Mouse (Mus musculus): Measurements from ENCODE around the gene Crtac1.

Gene Crtac1

DNA sequence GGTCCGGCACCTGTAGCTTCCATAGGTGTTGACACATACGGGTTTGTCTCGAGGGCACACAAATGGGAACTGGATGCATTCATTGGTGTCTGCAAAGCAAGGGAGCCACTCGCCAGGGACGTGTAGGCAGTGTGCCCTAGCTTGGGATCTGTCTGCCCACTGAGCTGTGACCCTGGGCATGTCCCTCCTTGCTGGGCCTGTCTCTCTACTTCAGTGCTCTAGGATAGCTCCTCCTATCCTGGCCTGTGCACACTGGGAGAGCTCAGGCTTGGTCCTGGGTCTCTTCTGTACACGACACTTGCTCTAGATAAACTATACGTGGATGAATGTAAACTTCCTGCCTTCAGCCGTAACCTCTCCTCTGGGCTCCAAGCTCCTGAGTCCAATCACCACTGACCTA lies 147.4 kb downstream of the Crtac1 start:
- DNase-seq (ENCODE audit: low read depth, low spot score), result no peak

GRCm38 (mm10) chr19:42279611-42280010 lies 152.0 kb downstream of the Crtac1 start:
- no peak for DNase-seq (ENCODE audit: low read depth, low spot score)

DNA sequence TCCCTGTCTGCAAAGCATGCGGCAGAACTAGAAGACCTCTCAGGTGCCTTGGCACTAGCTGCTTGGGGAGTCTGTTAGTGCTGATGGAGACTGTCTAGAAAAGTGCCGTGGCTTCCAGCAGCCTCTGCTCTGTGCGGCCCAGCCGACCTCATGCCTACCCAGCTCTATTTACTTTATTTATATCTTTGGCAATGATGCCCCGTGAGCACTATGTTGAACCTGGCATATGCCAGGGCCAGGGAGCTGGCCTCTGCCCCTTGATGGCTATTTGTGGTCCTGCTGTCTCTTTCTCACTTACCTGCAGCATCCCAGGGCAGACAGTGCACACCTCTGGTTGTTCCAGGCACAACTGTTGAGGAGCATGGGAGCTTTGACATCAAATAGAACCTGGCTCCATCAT lies 153.1 kb downstream of the Crtac1 start:
- DNase-seq (ENCODE audit: low read depth, low spot score), result no peak

DNA sequence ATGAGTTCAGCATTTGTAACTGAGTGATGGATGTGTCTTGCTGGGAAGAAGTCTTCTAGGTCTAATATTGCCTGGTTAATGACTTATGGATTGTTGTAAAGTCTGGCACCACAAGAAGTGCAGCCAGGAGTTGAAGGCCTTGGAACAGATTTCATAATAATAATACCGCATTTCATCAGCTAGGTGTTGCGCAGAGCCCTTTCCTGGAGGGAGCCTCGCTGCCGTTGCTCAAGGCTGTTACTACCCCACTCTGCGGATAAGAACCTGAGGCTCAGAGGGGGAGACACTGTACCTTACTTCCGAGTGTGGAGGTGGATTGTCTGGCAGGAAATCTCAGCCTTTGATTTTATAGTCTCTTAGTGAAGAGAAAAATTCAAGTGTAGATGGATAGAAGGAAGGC lies 154.3 kb downstream of the Crtac1 start:
- DNase-seq (ENCODE audit: low read depth, low spot score), result no peak

DNA sequence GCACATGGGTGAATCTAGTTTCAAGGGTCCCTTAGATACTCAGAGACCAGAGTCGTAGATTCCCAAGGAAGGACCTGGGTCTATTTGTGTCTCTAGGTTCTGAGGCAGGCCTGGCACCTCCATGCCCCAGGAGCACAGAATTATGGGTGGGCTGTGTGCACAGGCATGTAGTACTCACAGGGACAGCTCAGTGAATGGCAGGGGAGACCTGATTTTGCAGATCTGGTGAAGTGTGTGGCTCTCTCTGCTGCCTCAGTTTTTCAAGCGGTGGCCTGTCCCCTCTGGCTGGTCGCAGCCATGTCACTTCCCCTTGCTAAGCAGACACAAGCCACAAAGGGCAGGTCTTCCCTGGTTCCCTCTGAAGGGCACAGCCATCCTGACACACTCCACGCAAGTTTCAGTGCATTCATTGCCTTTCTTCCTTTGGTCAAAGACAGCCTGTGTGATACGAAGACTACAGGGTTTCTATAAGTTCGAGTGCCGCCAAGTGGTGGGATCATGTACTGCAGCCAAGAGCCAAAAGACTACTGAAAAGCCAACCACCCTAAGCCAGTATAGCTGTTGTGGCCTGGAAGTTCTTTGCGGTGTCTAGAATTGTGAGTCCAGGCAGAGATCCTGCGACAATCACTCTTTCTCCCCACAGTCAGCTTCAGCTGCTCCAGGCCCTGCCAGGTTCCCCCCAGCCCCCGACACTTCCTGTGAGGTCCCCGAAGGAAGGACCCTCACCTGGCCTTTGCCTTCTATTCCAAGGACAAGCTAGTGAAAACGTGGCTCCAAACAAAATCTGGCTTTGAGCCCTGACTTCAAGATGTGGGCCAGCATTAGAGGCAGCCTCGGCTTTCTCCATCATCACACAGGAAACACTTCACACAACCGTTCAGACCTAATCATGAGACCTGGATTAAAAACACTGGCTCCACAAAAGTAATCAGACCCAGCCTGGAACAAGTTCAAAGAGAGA lies 159.3 kb downstream of the Crtac1 start:
- peak; percentile 68 for DNase-seq (ENCODE audit: low read depth, low spot score)

- DNase-seq (ENCODE audit: low read depth, low spot score), result no peak
Observed at GRCm38 (mm10) chr19:42271182-42271581, 160.4 kb downstream of the Crtac1 start.

- no peak for DNase-seq (ENCODE audit: low read depth, low spot score)
Observed at GRCm38 (mm10) chr19:42270119-42270518, 161.5 kb downstream of the Crtac1 start.

DNA sequence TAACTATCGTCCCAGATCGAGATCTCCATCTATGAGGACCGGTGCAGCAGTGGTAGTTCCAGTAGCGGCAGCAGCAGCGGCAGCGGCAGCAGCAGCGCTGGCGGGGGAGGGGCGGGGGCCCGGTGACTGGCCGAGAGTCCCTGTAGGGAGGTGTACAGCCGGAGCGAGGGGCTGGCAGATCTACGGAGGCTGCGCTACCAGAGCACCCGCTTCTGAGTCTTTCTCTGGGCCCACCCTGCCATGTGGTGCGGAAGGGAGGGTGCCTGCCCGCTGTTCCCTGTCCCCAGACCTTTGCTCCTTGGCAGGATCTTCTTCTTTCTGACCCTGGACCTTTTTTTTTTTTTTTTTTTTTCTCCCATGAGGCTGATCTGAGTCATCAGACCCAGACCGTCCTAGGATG lies 163.2 kb downstream of the Crtac1 start:
- no peak for DNase-seq (ENCODE audit: low read depth, low spot score)

- no peak for DNase-seq (ENCODE audit: low read depth, low spot score)
Observed at GRCm38 (mm10) chr19:42263524-42263923, 168.1 kb downstream of the Crtac1 start.

DNA sequence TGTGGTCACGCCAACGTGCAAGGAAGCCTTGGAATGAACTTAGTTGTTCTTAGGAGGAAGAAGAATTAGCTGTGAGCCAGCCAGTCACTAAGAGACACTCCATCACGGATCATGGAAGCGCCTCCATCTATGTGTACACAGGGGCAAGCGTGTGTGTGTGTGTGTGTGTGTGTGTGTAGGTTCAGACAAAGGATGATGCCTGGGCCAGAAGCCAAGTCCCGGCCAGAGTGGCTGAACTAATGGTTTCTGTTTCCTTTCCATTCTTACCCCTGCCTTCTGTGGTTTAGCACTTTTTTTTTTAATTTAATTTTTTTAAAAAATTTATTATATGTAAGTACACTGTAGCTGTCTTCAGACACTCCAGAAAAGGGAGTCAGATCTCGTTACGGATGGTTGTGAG lies 171.1 kb downstream of the Crtac1 start:
- no peak for DNase-seq (ENCODE audit: low read depth, low spot score)

DNA sequence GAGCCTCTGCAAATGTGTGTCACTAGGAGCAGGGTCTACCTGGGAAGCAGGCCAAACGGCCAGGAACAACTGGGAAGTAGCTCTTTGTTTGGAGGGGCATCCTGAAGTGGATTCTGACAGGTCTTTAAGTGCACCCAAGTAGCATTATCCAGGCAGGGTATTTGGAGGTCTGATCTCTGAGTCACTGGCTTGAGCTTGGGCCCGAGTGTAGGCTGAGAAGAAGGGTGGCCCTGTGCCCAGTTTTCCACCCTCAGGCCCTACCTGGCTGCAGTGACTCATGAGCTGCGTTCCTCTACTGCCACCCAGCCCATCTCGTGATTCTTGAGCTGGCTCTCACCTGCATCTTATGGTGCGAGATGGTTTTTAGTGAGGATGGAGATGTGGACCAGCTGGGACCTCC lies 173.0 kb downstream of the Crtac1 start:
- DNase-seq (ENCODE audit: low read depth, low spot score), result no peak

- no peak for DNase-seq (ENCODE audit: low read depth, low spot score)
Observed at GRCm38 (mm10) chr19:42258031-42258430, 173.6 kb downstream of the Crtac1 start.

DNA sequence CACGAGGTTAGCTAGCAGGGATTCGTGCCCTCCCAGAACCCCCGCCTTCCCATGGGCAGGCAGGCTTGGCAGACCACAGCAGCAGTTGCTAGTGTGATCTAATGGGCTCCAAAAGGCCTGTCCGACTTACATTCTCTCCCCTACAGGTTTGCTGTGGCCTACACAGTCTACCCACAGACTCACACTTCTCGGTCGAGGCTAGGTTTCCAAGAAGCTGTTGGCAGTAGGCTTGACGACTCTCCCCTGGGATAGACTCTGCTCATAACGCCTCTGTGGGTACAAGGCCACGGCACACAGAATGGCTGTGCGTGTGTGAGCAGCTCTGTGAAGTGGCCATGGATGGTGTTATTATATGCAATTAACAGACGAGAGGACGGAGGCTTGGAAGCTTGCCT lies 174.3 kb downstream of the Crtac1 start:
- no peak for DNase-seq (ENCODE audit: low read depth, low spot score)

GRCm38 (mm10) chr19:42256611-42257240 lies 174.9 kb downstream of the Crtac1 start:
- DNase-seq (ENCODE audit: low read depth, low spot score), result no peak

- DNase-seq (ENCODE audit: low read depth, low spot score), result peak; percentile 23
Observed at GRCm38 (mm10) chr19:42255784-42256610, 175.6 kb downstream of the Crtac1 start.

GRCm38 (mm10) chr19:42255438-42255783 lies 176.2 kb downstream of the Crtac1 start:
- DNase-seq (ENCODE audit: low read depth, low spot score), result no peak

DNA sequence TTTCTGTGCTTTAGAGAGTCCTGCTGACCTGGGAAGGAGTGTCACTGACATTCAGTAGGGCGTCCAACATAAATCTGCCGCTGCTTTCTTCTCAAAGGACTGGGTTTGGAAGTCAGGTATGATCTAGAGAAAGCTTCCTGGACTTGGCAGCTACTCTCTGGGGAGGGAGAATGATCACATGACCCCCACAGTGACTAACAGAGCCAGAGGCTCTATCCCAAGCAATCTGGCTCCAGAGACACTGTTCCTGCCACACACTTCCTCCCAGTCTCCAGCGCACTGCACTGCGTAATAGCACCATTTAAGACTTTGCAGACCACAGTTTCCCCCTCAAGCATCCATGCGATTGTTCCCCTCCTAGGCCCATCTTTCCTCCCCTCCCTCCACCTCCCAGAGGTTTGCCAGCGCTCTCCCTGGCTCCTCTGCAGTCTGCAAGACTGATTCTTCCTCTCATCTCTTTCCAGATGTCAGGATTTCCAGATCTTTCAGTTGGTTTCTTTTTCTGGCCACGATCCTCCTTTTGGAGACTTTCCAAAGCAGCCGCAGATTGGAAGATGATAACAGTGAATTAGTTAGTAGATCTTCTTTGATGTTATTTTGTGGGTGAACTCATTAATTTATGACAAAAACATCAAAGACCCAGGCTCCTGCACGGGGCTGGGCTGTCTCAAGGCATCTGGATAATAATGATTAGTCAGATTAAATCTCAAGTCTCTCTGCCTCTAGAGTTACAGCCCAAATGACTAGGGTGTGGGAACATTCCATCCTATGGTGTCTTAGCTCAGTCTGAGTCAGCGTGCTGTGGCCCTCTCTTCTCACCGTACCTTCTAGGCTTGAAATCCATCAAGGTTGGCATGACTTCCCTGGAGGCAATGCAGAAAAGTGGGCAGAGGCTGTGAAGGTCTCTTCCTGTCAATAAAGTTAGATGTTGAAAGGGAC lies 181.3 kb downstream of the Crtac1 start:
- no peak for DNase-seq (ENCODE audit: low read depth, low spot score)

GRCm38 (mm10) chr19:42247519-42247918 lies 184.1 kb downstream of the Crtac1 start, which contains the start of gene Golga7b:
TSS of gene Golga7b (plus strand) at chr19:42247574.
- no peak for DNase-seq (ENCODE audit: low read depth, low spot score)

DNA sequence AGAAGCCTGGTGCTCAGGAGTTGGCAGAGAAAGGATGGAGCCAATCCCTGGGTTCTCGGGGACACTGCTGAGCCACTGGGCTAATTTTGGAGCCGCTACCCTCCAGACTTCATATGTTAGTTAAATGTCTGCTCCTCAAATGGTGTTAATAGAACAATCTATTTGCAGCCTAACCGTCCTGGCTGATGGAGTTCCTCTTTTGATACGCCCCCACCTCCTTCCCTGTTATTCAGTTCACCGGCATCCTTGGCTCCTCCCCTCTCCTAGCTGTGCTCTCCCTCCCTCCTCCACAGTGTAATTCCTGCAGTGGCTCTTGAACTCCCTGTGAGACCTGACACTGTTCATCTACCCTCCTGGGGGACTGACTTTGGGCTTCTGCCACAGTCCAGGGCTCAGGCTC lies 185.0 kb downstream of the Crtac1 start:
- no peak for DNase-seq (ENCODE audit: low read depth, low spot score)

GRCm38 (mm10) chr19:42243401-42243800 lies 188.2 kb downstream of the Crtac1 start:
- no peak for DNase-seq (ENCODE audit: low read depth, low spot score)

DNA sequence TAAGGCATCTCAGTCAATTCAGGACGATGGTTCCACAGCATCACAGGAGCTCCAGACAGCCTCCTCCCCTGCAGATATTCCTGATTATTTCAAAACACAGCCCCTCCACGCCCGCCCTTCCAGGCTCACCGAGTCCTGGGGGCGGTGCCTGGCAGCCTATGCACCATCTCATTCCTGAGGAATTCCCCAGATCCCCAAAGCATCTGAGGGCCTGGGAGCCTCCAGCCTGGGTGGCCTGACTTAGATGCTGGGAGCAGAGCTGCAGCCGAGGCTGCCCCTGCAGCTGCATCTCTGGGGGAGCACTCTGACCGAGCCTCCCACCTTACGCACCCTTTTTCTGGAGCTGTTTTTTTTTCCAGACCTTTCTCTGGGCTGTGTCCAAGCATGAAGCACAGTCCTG lies 190.7 kb downstream of the Crtac1 start:
- no peak for DNase-seq (ENCODE audit: low read depth, low spot score)

Measured in CD4-positive, CD25-positive, alpha-beta regulatory T cell, adult 2 months (primary cell).